Mouse (Mus musculus) limb, embryonic 11.5 days (tissue): Measurements from ENCODE around the gene Frmd4b. TPM values are rescaled to one million over a fixed set of nuclear protein-coding genes. Genes with fewer than 3 reads are reported as not detected.

Experiments used
- ATAC-seq: fragments of 200-750 bp; cut with Nextera tagmentation; 2 replicates; pipeline ENCODE4 v1.8.0; 2017; ENCODE audit warnings: low read depth; ENCODE audit not compliant: insufficient number of reproducible peaks, low FRiP score, low TSS enrichment
- DNase-seq: peaks from one replicate; pipeline ENCODE4 v3.0.0-alpha.2; 2015; ENCODE audit warnings: low spot score
- H3K27ac ChIP-seq: fragments of 300-500 bp; sonication (generic); replicated peaks from 2 replicates; pipeline ENCODE4 v1.5.1; 2014; ENCODE audit warnings: low read depth, mild to moderate bottlenecking, low read length
- H3K27me3 ChIP-seq: fragments of 300-500 bp; sonication (generic); 2 replicates; pipeline ENCODE4 v1.6.1; 2014; ENCODE audit warnings: mild to moderate bottlenecking, low read length, mixed read lengths; ENCODE audit not compliant: control insufficient read depth, insufficient read depth
- H3K36me3 ChIP-seq: fragments of 300-500 bp; sonication (generic); 2 replicates; pipeline ENCODE4 v1.6.1; 2014; ENCODE audit warnings: mild to moderate bottlenecking, low read length, moderate library complexity, mixed read lengths; ENCODE audit not compliant: control insufficient read depth, insufficient read depth
- H3K4me1 ChIP-seq: fragments of 300-500 bp; sonication (generic); 2 replicates; pipeline ENCODE4 v1.6.1; 2014; ENCODE audit warnings: low read length, mixed read lengths; ENCODE audit not compliant: control insufficient read depth, insufficient read depth
- H3K4me2 ChIP-seq: fragments of 300-500 bp; sonication (generic); 2 replicates; pipeline ENCODE4 v1.6.1; 2014; ENCODE audit warnings: low read depth, mild to moderate bottlenecking, moderate library complexity; ENCODE audit not compliant: severe bottlenecking
- H3K4me3 ChIP-seq: fragments of 300-500 bp; sonication (generic); 2 replicates; pipeline ENCODE4 v1.5.1; 2014; ENCODE audit warnings: low read depth, low read length
- H3K9ac ChIP-seq: fragments of 300-500 bp; sonication (generic); 2 replicates; pipeline ENCODE4 v1.6.1; 2014; ENCODE audit warnings: mild to moderate bottlenecking, low read length
- H3K9me3 ChIP-seq: fragments of 300-500 bp; sonication (generic); 2 replicates; pipeline ENCODE4 v1.6.1; 2016; ENCODE audit warnings: low read length; ENCODE audit not compliant: control insufficient read depth
- WGBS: fragments of 180-500 bp; shearing (Covaris S2); extraction: QIAGEN DNeasy Blood & Tissue Kit; methylation state at CpG from one replicate; pipeline ENCODE4 v1.1.7; 2014; 5-methylcytosine and 5-hydroxymethylcytosine counted together
- polyA plus RNA-seq: library from polyadenylated mRNA; unstranded; fragments of >200 nt; fragmentation: Nextera tagmentation; extraction: Ambion mirVana; gene quantifications from 2 replicates; pipeline ENCODE4 v1.2.1, GENCODE M21; 2014

Frmd4b gene
- polyA plus RNA-seq, 1 experiment from 2014 or later: 12.3 TPM

DNA sequence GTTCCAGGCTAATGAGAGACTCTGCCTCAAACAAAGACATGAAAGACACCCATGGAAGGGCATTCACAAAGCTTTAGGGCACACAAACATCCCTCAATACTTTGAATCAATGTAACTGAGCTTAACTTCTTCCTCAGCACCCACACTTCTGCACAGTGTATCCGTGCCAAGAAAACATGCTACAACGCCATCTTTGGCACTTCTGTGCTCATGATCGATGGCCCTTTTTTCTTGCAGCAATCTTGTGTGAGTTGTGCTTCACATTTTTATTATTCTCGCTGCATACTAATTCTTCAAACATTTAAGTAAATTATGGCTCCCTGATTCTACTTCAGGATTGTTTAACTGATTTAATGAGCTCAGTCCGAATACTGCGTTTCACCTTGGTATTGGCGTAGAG lies 61.7 kb downstream of the Frmd4b start:
- no peak for ATAC-seq

GRCm38 (mm10) chr6:97553431-97553830 lies 63.9 kb downstream of the Frmd4b start:
- Histone ChIP-seq H3K4me1 (no peaks in the 10 kb centered on the region), H3K4me2 (no peak overlapping the region), H3K4me3 (no peak overlapping the region), H3K27me3 (no peaks in the 10 kb centered on the region), H3K36me3 (no peaks in the 10 kb centered on the region), H3K9me3 (no peaks in the 10 kb centered on the region), H3K9ac (no peak overlapping the region), H3K27ac (no peak overlapping the region)
- no peak for DNase-seq
- no peak for ATAC-seq
- 95% methylated on average over 4 of the region's 4 CpGs for WGBS

More for the DNA sequence above, 61.7 kb downstream of the Frmd4b start:
- no peak overlapping the region for H3K4me2 ChIP-seq
- no peak overlapping the region for H3K27ac ChIP-seq
- no peak overlapping the region for H3K9ac ChIP-seq
- H3K36me3 ChIP-seq: no peaks in the 10 kb centered on the region
- H3K27me3 ChIP-seq: no peaks in the 10 kb centered on the region
- no peaks in the 10 kb centered on the region for H3K9me3 ChIP-seq
- 96% methylated on average over 7 of the region's 7 CpGs for WGBS
- DNase-seq: no peak
- no peak overlapping the region for H3K4me3 ChIP-seq
- H3K4me1 ChIP-seq: no peaks in the 10 kb centered on the region

DNA sequence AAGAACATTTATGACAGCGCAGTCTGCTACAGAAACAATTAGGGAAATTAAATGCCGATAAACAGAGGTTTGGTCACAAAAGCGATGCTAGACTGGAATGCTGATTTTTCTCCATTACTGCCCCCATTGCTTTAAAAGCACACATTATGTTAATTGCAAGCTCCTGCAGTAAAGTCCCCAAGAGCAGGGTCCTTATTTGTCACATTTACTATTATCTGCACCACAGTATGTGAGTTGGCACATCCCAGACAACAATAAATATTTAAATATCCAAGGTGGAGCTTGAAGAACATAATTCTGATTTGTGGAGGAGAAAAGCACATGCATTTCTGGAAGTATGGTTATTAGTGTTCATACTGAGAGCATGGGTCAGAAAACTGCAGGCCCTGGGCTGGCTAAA lies 64.8 kb downstream of the Frmd4b start:
- DNase-seq: no peak
- 88% methylated on average over 3 of the region's 3 CpGs for WGBS
- ATAC-seq: no peak

DNA sequence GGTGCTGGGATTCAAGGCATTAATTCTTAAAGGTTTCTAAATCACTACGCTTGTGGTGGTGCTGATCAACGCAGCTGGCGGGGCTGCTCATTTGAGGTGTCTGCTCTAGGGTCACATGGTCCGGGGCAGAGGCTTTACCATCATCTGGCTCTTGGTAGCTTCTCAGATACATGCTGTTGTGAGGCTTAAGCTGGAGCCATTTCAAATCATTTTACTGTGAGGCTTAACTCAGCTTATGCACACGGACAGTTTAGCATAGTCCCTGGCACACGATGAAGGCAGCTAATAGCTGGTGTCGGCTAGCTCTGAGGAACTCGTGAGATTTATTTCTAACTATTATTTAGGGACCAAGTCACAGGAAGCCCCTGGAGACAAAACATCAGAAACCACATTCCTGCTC lies 65.5 kb downstream of the Frmd4b start:
- ATAC-seq: no peak
- Histone ChIP-seq H3K36me3 (no peaks in the 10 kb centered on the region), H3K4me3 (no peak overlapping the region), H3K4me2 (no peak overlapping the region), H3K27ac (no peak overlapping the region), H3K9ac (no peak overlapping the region), H3K4me1 (no peaks in the 10 kb centered on the region), H3K9me3 (no peaks in the 10 kb centered on the region), H3K27me3 (no peaks in the 10 kb centered on the region)
- WGBS: 58% methylated on average over 8 of the region's 8 CpGs
- DNase-seq: no peak

More for the DNA sequence above, 64.8 kb downstream of the Frmd4b start:
- Histone ChIP-seq H3K36me3 (no peaks in the 10 kb centered on the region), H3K27me3 (no peaks in the 10 kb centered on the region), H3K27ac (no peak overlapping the region), H3K9ac (no peak overlapping the region), H3K9me3 (no peaks in the 10 kb centered on the region), H3K4me1 (no peaks in the 10 kb centered on the region), H3K4me2 (no peak overlapping the region), H3K4me3 (no peak overlapping the region)

DNA sequence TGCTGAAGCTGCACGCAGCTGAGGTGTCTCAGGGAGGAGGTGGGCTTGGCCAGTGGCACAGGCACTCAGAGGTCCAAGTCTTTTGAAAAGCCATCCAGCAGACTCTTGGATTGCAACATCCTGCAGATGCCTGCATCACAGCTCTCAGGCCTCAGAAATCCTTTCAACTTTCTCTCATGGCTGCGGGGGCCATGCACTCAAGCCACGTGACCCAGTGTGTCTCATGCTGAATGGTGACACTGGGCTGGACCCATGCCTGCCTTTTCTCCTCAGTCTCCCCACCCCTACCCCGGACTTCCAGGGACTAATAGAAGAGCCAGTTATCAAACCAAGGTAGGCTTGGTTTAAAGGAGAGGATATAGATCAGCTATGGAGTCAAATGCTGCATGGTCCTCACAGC lies 66.2 kb downstream of the Frmd4b start:
- H3K27ac ChIP-seq: no peak overlapping the region
- no peaks in the 10 kb centered on the region for H3K9me3 ChIP-seq
- H3K4me2 ChIP-seq: no peak overlapping the region
- no peaks in the 10 kb centered on the region for H3K27me3 ChIP-seq
- no peaks in the 10 kb centered on the region for H3K4me1 ChIP-seq
- 92% methylated on average over 4 of the region's 4 CpGs for WGBS
- ATAC-seq (no peak), DNase-seq (no peak)
- no peak overlapping the region for H3K4me3 ChIP-seq
- no peaks in the 10 kb centered on the region for H3K36me3 ChIP-seq
- no peak overlapping the region for H3K9ac ChIP-seq

- Histone ChIP-seq H3K4me3 (no peak overlapping the region), H3K27me3 (no peaks in the 10 kb centered on the region), H3K9ac (no peak overlapping the region), H3K9me3 (no peaks in the 10 kb centered on the region), H3K36me3 (no peaks in the 10 kb centered on the region), H3K4me1 (no peaks in the 10 kb centered on the region), H3K27ac (no peak overlapping the region), H3K4me2 (no peak overlapping the region)
- WGBS: 67% methylated on average over 2 of the region's 2 CpGs
- DNase-seq (no peak), ATAC-seq (no peak)
These were observed 76.9 kb downstream of the Frmd4b start for GRCm38 (mm10) chr6:97540458-97540857.

GRCm38 (mm10) chr6:97535763-97536445 lies 81.4 kb downstream of the Frmd4b start:
- no peak overlapping the region for H3K4me3 ChIP-seq
- no peak overlapping the region for H3K4me2 ChIP-seq
- H3K27ac ChIP-seq: no peak overlapping the region
- no peaks in the 10 kb centered on the region for H3K27me3 ChIP-seq
- DNase-seq (no peak), ATAC-seq (no peak)
- H3K9ac ChIP-seq: no peak overlapping the region
- 91% methylated on average over 9 of the region's 9 CpGs for WGBS
- no peaks in the 10 kb centered on the region for H3K9me3 ChIP-seq
- H3K4me1 ChIP-seq: no peaks in the 10 kb centered on the region
- no peaks in the 10 kb centered on the region for H3K36me3 ChIP-seq

DNA sequence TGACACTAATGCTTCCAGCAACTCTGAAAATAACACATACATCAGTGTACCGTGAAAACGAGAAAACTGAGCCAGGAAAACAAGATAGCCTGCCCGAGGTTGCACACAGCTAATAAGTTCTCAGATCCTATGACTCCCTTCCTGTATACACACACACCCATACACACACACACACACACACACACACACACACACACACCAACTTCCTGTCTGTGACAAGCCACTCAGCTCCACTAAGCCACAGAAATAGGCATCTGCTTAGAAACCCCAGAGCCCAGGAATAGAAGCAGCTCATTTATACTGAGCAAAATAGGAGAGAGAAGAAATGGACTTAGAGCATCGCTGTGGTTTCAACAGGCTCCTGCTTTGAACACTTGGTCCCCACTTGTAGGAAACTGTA lies 86.3 kb downstream of the Frmd4b start:
- no peaks in the 10 kb centered on the region for H3K4me1 ChIP-seq
- H3K27ac ChIP-seq: no peak overlapping the region
- no peaks in the 10 kb centered on the region for H3K9me3 ChIP-seq
- no peaks in the 10 kb centered on the region for H3K27me3 ChIP-seq
- no peak overlapping the region for H3K4me2 ChIP-seq
- ATAC-seq: no peak
- no peak overlapping the region for H3K4me3 ChIP-seq
- 89% methylated on average over 4 of the region's 4 CpGs for WGBS
- no peak overlapping the region for H3K9ac ChIP-seq
- no peaks in the 10 kb centered on the region for H3K36me3 ChIP-seq
- DNase-seq: no peak
